Mouse (Mus musculus) left cerebral cortex, postnatal 14 days (tissue): ENCODE measurements around the gene Spata13. TPM values are rescaled to one million over a fixed set of nuclear protein-coding genes. Genes with fewer than 3 reads are reported as not detected.

Experiments
- DNase-seq, 2 experiments: peaks; one replicate each; pipeline ENCODE4 v3.0.0; 2021 to 2022; ENCODE audit warnings: low spot score in 2 of 2, mixed read lengths in 1 of 2
- intact Hi-C: fragments of 180-260 bp; cut with DNase I; formaldehyde crosslinking; loops from one replicate; pipeline ENCODE4 v1.15.1; 2025
- total RNA-seq, 2 experiments: library from RNA; stranded (reverse); gene quantifications; 2 replicates each; pipeline ENCODE4 v1.2.3; 2021

The Spata13 gene
- total RNA-seq, 2 experiments from 2014 or later = 14.7 to 20.9 TPM

- intact Hi-C loops = loop anchor here (2.0 to 5.0 kb wide), 3 partner anchors 289 to 494 kb away; no protein-coding TSS in a partner anchor
- DNase-seq = no peak
Observed at GRCm38 (mm10) chr14:60798721-60799120, 164.9 kb downstream of the Spata13 start.

DNA sequence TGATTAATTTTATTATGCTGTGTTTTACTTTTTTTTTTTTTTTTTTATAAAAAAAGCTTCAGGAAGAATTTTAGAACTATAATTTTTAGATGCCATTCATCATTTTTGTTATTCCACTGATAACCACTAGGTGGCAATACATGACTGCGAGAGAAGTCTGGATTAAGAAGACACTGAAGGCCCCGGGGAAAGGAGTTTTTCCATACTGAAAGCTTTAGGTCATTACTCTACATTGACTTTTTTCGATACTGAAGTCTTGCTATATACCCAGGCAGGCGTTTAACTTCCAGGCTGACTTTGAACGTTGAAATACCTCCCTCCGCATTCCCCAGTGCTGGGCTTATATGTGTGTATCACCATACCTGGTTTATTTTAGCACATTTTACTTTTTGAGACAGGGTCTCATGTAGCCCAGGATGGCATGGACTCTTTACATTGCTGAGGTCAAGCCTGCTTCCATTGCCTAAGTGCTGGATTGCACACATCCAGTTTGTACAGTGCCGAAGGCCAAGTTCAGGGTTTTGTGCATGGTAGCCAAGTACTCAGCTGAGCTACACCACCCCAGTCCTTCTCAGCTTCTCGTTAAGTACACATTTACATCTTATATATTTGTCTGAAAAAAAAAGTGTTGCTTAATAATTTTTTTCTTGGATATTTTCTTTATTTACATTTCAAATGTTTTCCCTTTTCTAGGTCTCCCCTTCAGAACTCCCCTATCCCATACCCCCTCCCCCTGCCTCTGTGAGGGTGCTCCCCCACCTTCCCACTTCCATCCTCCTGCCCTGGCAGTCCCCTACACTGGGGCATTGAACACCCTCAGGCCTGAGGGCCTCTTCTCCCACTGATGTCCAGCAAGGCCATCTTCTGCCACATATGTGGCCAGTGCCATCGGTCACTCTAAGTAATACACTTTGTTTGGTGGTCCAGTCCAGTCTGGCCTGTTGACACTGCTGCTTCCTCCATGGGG, 166.2 kb downstream of the Spata13 start:
- intact Hi-C loops = loop anchor here (2.0 to 5.0 kb wide), 3 partner anchors 287 to 492 kb away; no protein-coding TSS in a partner anchor
- DNase-seq = peak; percentile 42 to 61

DNA sequence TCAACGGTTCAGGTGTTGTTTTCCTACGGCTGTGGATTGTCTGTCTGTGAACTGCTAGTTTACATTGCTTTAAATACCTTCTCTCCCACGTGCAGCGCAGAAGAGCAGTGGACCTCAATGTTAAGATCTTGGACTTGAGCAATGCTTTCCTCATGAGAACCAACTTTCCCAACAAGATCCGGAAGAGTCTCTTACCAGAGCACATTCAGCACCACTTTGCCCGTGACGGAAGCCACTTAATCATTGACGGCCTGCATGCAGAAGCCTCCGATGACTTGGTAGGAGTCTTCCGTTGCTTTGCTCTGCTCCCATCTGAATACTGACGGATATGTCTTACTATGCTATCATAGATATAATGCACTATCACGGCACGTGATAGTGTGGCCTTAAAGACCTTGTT, 168.2 kb downstream of the Spata13 start:
- intact Hi-C loops = no loop called here
- DNase-seq = no peak

DNA sequence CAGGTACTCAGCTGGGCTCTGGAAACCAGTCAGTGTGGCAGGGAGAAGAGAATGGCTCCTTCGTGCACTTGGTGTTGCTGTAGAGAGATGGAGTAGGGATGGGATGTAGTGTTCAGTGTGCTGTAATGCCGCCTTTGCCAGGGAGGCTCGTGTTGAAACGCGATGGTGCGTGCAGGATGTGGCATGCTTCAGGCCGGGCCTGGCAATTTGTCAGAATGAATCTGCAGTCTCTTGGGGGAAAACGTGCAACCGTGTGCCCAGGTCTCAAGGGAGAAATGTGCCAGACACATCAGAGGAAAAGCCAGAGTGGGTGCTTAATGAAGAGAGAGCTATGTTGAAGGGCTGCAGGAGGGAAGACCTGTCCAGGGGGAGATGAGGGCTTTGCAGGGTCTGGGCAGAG, 171.2 kb downstream of the Spata13 start:
- no peak for DNase-seq
- intact Hi-C loops = no loop called here

DNA sequence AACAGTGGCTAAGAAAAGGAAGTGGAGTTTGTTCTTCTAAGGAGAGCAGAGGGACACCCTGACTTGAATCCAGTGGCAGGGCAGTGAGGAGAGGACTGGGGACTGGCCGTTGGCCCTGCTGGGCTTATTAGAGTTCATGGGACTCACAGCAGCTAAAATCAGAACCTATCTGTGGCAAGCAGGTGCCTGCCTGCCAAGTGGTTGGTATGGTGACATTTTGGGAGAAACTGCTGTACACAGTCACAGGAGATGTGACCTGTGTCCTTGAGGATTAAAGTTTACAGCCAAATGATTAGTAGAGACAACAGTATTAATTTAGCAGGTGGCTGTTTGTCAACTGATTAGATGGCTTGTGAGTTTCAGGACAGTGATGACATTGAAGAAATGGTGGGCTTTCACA, 172.1 kb downstream of the Spata13 start:
- DNase-seq = no peak
- intact Hi-C loops = no loop called here

DNA sequence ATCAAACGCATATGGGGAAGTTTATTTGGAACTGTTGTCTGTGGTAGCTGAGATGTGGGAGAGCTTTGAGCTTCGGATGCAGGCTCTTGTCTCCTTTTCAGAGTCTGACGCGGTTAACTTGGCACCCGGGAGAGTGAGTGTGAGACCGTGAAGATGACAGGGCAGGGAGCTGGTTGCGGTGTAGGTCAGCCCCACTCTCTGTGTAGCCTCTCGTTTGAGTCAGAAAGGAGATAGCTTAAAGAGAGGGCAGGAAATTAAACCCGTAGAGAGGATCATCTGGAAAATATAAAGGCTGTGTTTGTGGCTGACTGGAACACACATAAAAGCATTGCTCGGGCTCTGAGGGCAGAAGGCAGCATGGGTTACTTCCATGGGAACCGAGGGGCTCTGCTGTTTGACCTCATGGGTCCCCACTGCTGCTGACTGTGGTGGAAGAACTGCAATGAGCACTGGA, 173.1 kb downstream of the Spata13 start:
- intact Hi-C loops = no loop called here
- DNase-seq = no peak

DNA sequence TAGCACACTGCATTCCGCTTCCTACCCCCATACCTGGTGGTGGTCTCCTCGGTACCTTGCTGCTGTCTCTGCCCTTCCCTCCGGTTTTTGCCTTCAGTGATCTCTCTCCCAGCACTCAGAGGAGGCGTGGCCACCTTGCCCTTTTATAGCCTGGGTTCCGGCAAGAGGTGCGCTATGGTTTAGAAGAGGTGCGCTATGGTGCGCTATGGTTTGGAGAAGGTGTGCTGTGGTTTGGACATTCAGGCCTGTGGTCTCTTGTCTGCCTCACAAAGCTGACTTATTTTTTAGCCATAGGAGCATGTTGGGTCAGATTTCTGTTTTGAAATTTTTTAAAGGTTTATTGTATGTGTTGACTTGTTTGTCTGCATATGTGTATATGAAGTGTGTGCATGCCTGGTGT, 176.1 kb downstream of the Spata13 start:
- no peak for DNase-seq
- intact Hi-C loops = no loop called here

- intact Hi-C loops = no loop called here
Observed at GRCm38 (mm10) chr14:60811547-60811946, 177.7 kb downstream of the Spata13 start.

More at GRCm38 (mm10) chr14:60811547-60811946, 177.7 kb downstream of the Spata13 start:
- DNase-seq = no peak

Other genes starting within 250 kb of the Spata13 start
- gene C1qtnf9, start 134.1 kb downstream of the Spata13 start, total RNA-seq = under 1 TPM in 1 of 2 experiments, not detected in 1; 0.24 TPM
- 10 to 100 TPM; 23.7 to 24.9 TPM for gene Mipep, start 150.6 kb downstream of the Spata13 start, total RNA-seq